Mouse (Mus musculus) kidney, adult 8-10 months (tissue): ENCODE data around the gene Zfp326.
A peak's percentile ranks its signal among the peaks of the same experiment; 100 is the strongest.

Source experiments
- DNase-seq, 2 experiments: peaks; one replicate each; pipeline ENCODE4 v3.0.0; 2022

Zfp326 gene

GRCm38 (mm10) chr5:105867841-105868447 lies 8.4 kb upstream of the Zfp326 start:
- peak; percentile 64 to 73 for DNase-seq

GRCm38 (mm10) chr5:105868593-105868992 lies 7.8 kb upstream of the Zfp326 start:
- peak; percentile 73 to 87 for DNase-seq

DNA sequence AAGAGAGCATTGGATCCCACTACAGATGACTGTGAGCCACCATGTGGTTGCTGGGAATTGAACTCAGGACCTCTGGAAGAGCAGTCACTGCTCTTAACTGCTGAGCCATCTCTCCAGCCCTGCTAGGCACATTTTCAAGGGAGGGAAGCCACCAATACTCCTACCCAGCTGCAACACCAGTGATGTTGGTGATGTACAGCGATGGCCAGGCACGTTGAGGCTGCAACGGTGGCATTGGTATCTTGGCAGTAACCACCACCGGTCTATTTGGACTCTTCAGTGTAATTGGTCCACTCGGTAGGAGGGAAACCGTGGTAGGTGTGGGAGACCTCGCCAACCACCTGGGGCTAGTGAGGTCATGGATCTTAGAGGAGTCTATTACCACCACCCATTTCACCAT lies 6.6 kb upstream of the Zfp326 start:
- no peak for DNase-seq

DNA sequence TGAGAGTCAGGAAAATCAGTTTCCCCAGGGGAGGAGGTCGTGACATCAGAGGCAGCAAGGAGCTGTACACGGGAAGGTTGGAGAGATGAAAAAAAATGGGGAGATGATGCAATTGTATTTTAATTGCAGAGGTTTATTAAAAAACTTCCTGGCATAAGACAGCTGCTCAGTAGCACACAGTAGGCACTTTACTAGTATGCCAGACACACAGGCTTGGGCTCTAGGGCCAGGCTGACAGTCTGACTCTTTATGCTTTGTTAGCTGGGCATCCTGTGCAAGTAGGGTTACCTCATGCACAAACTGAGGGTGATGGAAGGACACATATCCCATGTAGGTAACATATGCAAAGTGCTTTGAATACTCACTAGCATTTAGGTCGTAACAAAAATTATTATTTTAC lies 5.2 kb upstream of the Zfp326 start:
- DNase-seq, result no peak

- DNase-seq, result no peak
Observed at GRCm38 (mm10) chr5:105872176-105872575, 4.2 kb upstream of the Zfp326 start.

- DNase-seq, result no peak
Observed at GRCm38 (mm10) chr5:105872916-105873315, 3.4 kb upstream of the Zfp326 start.

- no peak for DNase-seq
Observed at GRCm38 (mm10) chr5:105873774-105874173, 2.6 kb upstream of the Zfp326 start.

DNA sequence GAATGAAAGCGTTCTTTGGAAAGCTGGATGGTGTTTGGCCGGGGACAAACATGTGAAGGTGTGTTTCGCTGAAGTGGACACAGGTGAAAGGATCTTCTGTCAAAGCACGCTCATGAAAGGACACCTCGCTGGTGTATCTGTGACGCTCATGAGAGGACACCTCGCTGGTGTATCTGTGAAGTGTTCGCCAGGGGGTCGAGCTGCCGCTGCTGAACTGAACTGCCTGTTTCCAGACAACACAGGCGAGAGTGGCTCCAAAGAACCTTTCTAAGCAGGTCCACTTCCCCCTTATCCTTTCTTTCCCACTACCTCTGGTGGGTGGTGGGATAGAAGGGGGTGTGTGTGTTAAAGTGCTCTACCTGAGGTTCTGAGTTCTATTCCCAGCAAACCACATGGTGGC lies 1.9 kb upstream of the Zfp326 start:
- no peak for DNase-seq

DNA sequence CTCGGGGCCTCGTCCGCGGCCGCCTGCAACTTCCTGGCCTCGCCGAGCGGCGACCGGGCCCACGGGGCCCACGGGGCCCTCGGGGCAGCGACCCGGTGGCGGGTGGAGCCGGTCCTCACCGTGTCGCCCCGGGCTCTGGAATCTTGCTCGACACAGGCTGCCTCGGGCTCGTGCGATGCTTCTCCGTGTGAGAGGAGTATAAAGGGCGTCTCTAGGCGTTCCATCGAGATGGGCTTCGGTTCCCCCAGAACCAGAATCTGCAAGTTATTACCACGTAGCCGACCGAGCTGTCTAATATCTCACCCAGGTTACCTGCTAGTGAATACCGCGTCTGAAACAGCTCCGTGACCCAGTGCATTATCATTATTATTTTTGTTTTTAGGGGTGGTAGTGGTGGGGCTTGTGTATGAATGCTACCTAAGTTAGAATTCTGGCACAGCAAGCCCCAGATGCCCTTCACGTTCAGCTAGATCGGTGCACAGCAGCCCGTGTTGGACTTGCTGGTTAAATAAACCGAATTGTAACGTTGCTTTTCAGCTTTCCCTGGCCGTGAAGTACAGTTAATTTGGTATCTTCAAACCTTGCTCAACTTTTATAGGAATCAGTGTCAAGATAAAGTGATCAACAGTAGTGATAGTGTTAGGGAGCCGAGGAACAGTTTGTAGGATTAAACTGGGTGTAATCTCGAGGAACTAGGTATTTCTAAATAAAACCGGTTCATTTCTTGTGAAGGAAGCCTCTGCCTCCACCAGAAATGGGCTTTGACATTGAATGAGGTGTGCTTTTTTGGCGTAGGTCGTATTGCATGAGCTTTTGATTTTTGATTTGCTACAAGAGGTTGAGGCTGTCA lies 785 bp downstream of the Zfp326 start:
- DNase-seq, result peak in 1 of 2 experiments; percentile 24

DNA sequence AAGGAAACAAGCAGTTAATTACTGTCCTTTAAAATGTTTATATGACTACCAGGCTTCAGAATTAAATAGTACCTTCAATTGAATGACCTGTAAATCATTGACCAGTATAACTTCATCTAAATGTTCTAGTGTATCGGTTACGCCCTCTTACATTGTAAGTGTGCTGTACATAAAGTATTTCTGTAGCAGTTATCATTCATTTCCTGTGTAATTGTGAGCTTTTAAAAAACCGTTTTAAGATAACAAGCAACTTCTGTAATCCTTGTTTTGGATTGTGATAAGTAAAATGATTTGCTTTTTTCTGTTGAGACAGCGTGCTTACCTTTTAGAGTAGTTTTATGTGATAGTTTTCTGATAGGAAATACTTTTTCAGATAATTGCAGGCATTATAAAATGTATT lies 11.0 kb downstream of the Zfp326 start:
- DNase-seq, result no peak

GRCm38 (mm10) chr5:105898161-105898560 lies 21.8 kb downstream of the Zfp326 start:
- DNase-seq, result peak; percentile 15 to 51

- no peak for DNase-seq
Observed at GRCm38 (mm10) chr5:105909209-105909608, 32.8 kb downstream of the Zfp326 start.

DNA sequence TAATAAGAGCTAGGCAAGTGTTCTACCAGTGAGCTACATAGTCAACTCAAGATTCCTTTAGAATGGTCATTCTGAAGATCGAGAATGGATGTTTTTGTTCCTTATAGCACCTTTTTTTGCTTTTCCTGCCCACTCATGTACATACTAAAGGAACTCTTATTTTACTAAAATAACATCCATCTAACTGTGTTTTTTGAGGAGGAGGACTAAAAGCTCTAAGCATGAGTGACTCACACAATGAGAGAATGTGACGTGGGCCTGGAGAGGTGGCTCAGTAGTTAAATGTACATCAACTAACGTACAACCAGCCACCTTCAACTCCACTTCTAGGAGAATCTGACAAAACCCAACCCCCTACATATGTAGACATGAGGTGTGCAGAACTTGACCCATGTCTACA lies 33.3 kb downstream of the Zfp326 start:
- DNase-seq, result no peak

GRCm38 (mm10) chr5:105911498-105911897 lies 35.1 kb downstream of the Zfp326 start:
- DNase-seq, result no peak

- DNase-seq, result no peak
Observed at GRCm38 (mm10) chr5:105917398-105917797, 41.0 kb downstream of the Zfp326 start.

GRCm38 (mm10) chr5:105918289-105918688 lies 41.9 kb downstream of the Zfp326 start:
- no peak for DNase-seq

DNA sequence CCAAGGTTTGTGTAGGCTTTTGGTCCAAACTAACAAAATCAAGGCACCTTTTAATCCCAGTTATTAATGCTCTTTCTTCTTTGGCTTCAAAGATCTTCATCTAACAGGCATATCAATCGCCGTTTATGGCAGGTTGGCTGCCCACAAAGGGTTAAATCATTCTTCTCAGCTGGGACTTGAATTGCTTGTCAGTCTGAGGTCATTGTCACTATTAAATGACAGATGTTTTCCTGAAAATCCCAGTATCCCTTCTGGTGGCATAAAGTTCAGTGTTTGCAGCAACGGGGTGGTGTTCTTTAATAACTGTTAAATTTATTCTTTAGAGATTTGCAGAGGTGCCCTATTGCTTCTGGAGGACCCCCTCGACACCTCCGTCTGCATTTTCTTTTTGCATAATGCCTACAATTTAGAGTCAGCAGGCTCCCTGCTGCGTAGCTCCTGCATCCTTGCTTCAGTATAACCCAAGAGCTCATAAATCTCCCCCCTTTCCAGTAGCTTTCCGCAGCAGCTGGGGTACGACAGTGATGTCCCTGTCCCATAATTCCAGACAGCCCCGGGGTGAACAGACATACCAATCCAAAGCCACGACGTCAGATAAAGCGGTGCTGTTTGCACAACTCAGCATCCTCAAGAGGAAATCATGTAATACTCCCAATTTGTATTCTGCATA lies 46.6 kb downstream of the Zfp326 start:
- no peak for DNase-seq

GRCm38 (mm10) chr5:105924347-105924746 lies 48.0 kb downstream of the Zfp326 start:
- no peak for DNase-seq

DNA sequence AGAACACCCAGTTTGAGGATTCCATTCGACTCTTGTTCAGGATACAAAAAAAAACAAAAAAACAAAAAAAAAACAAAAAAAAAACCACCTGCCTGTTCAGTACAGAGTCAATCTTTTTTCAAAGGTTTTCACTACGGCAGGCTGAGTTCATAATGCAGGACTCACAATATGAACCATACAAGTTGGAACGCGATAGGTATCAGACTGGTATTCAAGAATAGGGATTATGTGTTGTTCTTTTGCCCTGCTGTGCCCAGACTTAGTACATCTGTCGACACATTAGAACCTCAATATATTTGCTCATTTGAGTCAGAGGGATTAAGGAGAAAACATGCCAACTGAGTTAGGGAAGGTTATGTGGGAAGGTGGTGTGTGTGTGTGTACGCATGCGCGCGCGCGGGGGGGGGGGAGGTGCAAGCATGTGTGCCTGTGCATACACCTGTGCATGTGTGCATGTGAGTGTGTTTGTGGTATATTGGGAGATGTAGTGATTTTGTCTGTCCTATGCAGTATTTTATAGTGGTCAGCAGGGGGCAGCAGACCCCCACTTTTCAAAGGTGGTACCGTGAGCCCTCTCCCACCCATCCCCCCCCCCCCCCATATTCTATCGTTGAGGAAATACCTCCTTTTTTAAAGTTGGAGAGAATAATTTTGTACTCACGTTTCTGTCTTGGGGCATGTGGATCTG lies 49.3 kb downstream of the Zfp326 start:
- no peak for DNase-seq

- no peak for DNase-seq
Observed at GRCm38 (mm10) chr5:105930282-105930681, 53.9 kb downstream of the Zfp326 start.

DNA sequence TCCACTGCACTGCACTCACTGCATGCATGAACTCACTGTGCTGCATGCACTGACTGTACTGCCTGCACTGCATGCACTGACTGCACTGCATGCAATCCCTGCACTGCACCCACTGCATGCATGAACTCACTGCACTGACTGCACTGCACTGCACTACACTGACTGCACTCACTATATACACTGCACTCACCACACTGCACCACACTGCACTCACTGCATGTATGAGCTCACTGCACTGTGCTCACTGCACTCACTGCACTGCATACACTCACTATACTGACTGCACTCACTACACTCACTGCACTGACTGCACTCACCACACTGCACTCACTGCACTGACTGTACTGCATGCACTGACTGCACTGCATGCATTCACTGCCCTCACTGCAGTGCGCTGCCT lies 56.0 kb downstream of the Zfp326 start:
- no peak for DNase-seq

DNA sequence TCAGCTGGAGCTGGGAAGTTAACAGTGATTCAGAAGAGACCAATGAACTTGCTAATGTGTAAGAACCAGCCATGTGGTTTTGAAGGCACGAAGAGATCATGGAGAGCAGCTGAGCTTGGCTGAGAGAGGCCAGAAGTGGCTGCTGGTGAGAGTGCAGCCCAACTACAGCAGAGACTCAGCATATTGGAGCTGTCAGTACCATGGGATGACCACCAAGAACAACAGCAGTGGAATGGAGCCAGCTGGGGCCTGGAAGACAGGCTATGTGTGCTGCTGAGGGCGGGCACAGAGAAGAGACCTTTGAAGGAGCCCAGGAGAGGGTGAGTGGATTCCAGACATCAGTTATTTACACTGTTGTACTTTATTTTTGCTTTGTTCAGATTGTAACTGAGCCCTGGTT lies 65.6 kb downstream of the Zfp326 start:
- DNase-seq, result no peak
